Mouse (Mus musculus) embryo, embryonic 10.5 days (tissue): ENCODE measurements at regions not wholly inside any gene's neighbourhood (a gene's known extent, or its start where the extent isn't known, plus 50 kb on each side); places are given as distances from the start of the nearest gene placed in this dataset.
"Not testable (repeated sequence)": the region's sequence is repeated elsewhere in the genome, so short reads cannot be mapped to it uniquely, and the experiment has no call there.

Experiments
- DNase-seq: peaks from one replicate; pipeline ENCODE4 v3.0.0-alpha.2; 2015; ENCODE audit warnings: low spot score

GRCm38 (mm10) chr1:128535537-128536150 lies 56.4 kb downstream of the Cxcr4 start:
- no peak for DNase-seq

- peak; percentile 75 for DNase-seq
Measured at GRCm38 (mm10) chr1:128532632-128533031, 59.5 kb downstream of the Cxcr4 start.

GRCm38 (mm10) chr1:128529808-128530545 lies 62.1 kb downstream of the Cxcr4 start:
- no peak for DNase-seq

GRCm38 (mm10) chr1:128519234-128519633 lies 72.9 kb downstream of the Cxcr4 start:
- no peak for DNase-seq

- DNase-seq = no peak
Measured at GRCm38 (mm10) chr1:128518514-128518913, 73.6 kb downstream of the Cxcr4 start.

GRCm38 (mm10) chr1:128517351-128517750 lies 74.7 kb downstream of the Cxcr4 start:
- no peak for DNase-seq

GRCm38 (mm10) chr1:128514327-128514726 lies 77.8 kb downstream of the Cxcr4 start:
- DNase-seq = no peak

- no peak for DNase-seq
Measured at GRCm38 (mm10) chr1:128513911-128514310, 78.2 kb downstream of the Cxcr4 start.

GRCm38 (mm10) chr1:128513153-128513552 lies 78.9 kb downstream of the Cxcr4 start:
- no peak for DNase-seq

GRCm38 (mm10) chr1:128508816-128509461 lies 83.2 kb downstream of the Cxcr4 start:
- DNase-seq = no peak

GRCm38 (mm10) chr1:128506551-128507313 lies 85.4 kb downstream of the Cxcr4 start:
- no peak for DNase-seq

- DNase-seq = no peak
Measured at GRCm38 (mm10) chr1:128504371-128504770, 87.2 kb upstream of the Dars start.

- no peak for DNase-seq
Measured at GRCm38 (mm10) chr1:128498042-128498772, 81.0 kb upstream of the Dars start.

- no peak for DNase-seq
Measured at GRCm38 (mm10) chr1:128492251-128492650, 75.1 kb upstream of the Dars start.

GRCm38 (mm10) chr1:128487181-128487580 lies 70.0 kb upstream of the Dars start:
- not testable (repeated sequence) for DNase-seq

GRCm38 (mm10) chr1:128478376-128478775 lies 61.2 kb upstream of the Dars start:
- no peak for DNase-seq

GRCm38 (mm10) chr1:128477653-128478052 lies 60.5 kb upstream of the Dars start:
- DNase-seq = no peak

GRCm38 (mm10) chr1:128472713-128473230 lies 55.6 kb upstream of the Dars start:
- DNase-seq = no peak

GRCm38 (mm10) chr1:128472022-128472712 lies 55.0 kb upstream of the Dars start:
- peak; percentile 94 for DNase-seq

- no peak for DNase-seq
Measured at GRCm38 (mm10) chr1:128470786-128471185, 53.6 kb upstream of the Dars start.

- no peak for DNase-seq
Measured at GRCm38 (mm10) chr1:128469054-128469453, 51.9 kb upstream of the Dars start.
